Mouse (Mus musculus) brain, embryonic 14.5 days (tissue): ENCODE measurements around the gene Fam221a.

ENCODE experiments used
- CTCF ChIP-seq: fragments of 200-500 bp; IDR thresholded peaks from 2 replicates; pipeline ENCODE4 v1.5.1; 2012; ENCODE audit warnings: inconsistent platforms, mild to moderate bottlenecking, moderate library complexity, borderline replicate concordance; ENCODE audit not compliant: insufficient read depth, insufficient read length; ENCODE audit errors: extremely low read depth
- POLR2A ChIP-seq: fragments of 200-500 bp; IDR thresholded peaks from 2 replicates; pipeline ENCODE4 v1.6.1; 2012; ENCODE audit warnings: mild to moderate bottlenecking, inconsistent platforms, borderline replicate concordance; ENCODE audit not compliant: poor library complexity, insufficient read depth, insufficient read length, severe bottlenecking; ENCODE audit errors: extremely low read depth

DNA sequence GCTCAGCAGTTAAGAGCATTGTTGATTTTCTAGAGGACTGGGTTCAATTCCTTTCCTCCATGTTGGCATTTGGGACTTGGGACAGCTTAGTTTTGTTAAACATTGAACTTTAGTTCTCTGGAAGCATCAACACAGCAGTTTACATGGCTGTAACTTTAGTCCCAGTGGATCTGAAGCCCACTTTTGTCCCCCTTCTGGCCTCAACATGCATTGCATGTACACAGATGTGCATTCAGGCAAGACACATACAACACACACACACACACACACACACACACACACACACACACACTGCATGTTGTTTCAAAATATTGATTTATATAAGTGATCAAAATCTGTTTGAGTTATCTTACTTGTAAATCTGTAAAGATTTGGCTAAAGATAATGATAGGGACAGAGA is 29.9 kb downstream of the Fam221a start:
- TF ChIP-seq POLR2A (no peak), CTCF (peak; percentile 45; the same call in 1 of the 2 replicates)
